In genomic region chr9:63974258-63975023, GRCm38 (mm10) we compare ENCODE assay signal across 13 mouse cellular contexts. TPM values are rescaled to one million over a fixed set of nuclear protein-coding genes. Genes with fewer than 3 reads are reported as not detected.
DNase-seq lines count a peak whose midpoint lies in the region; ATAC-seq lines count a peak whose summit lies in the region.
"Had no signal": no experiment of that assay in that cellular context is flagged by ENCODE, and none has a peak within 500 bp of the region (broad histone marks: within the 10 kb centered on the region; RNA-seq: fewer than 3 reads in every experiment).

No protein-coding gene starts in this region.

- no peak overlapping the region for H3K9ac ChIP-seq in heart, embryonic 15.5 days
- H3K9ac ChIP-seq in forebrain, embryonic 16.5 days (replicated peaks; ENCODE audit: low read depth, low read length) = no peak overlapping the region; the same call in 1 of the 2 replicates
- no peak overlapping the region for H3K9ac ChIP-seq in neural tube, embryonic 15.5 days (replicated peaks)

- 40% methylated on average over 13 of the region's 13 CpGs for WGBS in heart, embryonic 15.5 days
- 37% methylated on average over 13 of the region's 13 CpGs for WGBS in forebrain, embryonic 16.5 days
- 46% methylated on average over 13 of the region's 13 CpGs for WGBS in neural tube, embryonic 15.5 days

- H3K36me3 ChIP-seq in heart, embryonic 15.5 days = no peaks in the 10 kb centered on the region
- H3K36me3 ChIP-seq in megakaryocyte, embryonic 14.5 days (replicated peaks; ENCODE audit: low read length) = peaks cover 23% of the 10 kb centered on the region
- H3K36me3 ChIP-seq in forebrain, embryonic 16.5 days (ENCODE audit: control insufficient read depth, insufficient read depth) = no peaks in the 10 kb centered on the region
- H3K36me3 ChIP-seq in neural tube, embryonic 15.5 days = no peaks in the 10 kb centered on the region

- no peaks in the 10 kb centered on the region for H3K9me3 ChIP-seq in heart, embryonic 15.5 days (replicated peaks)
- H3K9me3 ChIP-seq in megakaryocyte, embryonic 14.5 days = no peaks in the 10 kb centered on the region
- H3K9me3 ChIP-seq in forebrain, embryonic 16.5 days (ENCODE audit: control insufficient read depth, low read length) = no peaks in the 10 kb centered on the region
- H3K9me3 ChIP-seq in neural tube, embryonic 15.5 days (replicated peaks) = no peaks in the 10 kb centered on the region

- ATAC-seq in heart, embryonic 15.5 days (replicated peaks; ENCODE audit: insufficient number of reproducible peaks, insufficient read depth, low FRiP score, low read depth) = no peak
- no peak for ATAC-seq in megakaryocyte, adult 5-6 weeks (ENCODE audit: poor library complexity, severe bottlenecking)
- no peak for ATAC-seq in forebrain, embryonic 16.5 days
- no peak for ATAC-seq in neural tube, embryonic 15.5 days (ENCODE audit: low FRiP score)

- no peaks in the 10 kb centered on the region for H3K27me3 ChIP-seq in heart, embryonic 15.5 days
- H3K27me3 ChIP-seq in megakaryocyte, embryonic 14.5 days (replicated peaks) = peaks cover 75% of the 10 kb centered on the region
- H3K27me3 ChIP-seq in forebrain, embryonic 16.5 days (replicated peaks; ENCODE audit: control insufficient read depth, insufficient read depth, low read length) = no peaks in the 10 kb centered on the region
- no peaks in the 10 kb centered on the region for H3K27me3 ChIP-seq in neural tube, embryonic 15.5 days (replicated peaks)

- no peak overlapping the region for H3K4me3 ChIP-seq in heart, embryonic 15.5 days
- H3K4me3 ChIP-seq in megakaryocyte, embryonic 14.5 days (replicated peaks) = peak overlapping the region; percentile 62
- no peak overlapping the region for H3K4me3 ChIP-seq in forebrain, embryonic 16.5 days (replicated peaks; ENCODE audit: low read length)
- no peak overlapping the region for H3K4me3 ChIP-seq in neural tube, embryonic 15.5 days (replicated peaks)

- H3K4me2 ChIP-seq in heart, embryonic 15.5 days = no peak overlapping the region
- no peak overlapping the region for H3K4me2 ChIP-seq in forebrain, embryonic 16.5 days (ENCODE audit: low read length)
- no peak overlapping the region for H3K4me2 ChIP-seq in neural tube, embryonic 15.5 days

- H3K4me1 ChIP-seq in heart, embryonic 15.5 days (replicated peaks) = peaks cover 96% of the 10 kb centered on the region
- peaks cover 90% of the 10 kb centered on the region for H3K4me1 ChIP-seq in megakaryocyte, embryonic 14.5 days
- peaks cover 26% of the 10 kb centered on the region for H3K4me1 ChIP-seq in forebrain, embryonic 16.5 days (replicated peaks; ENCODE audit: control insufficient read depth, insufficient read depth, low read length)
- peaks cover 26% of the 10 kb centered on the region for H3K4me1 ChIP-seq in neural tube, embryonic 15.5 days

- no peak for DNase-seq in heart, adult 9 months (ENCODE audit: low spot score in 2 of 2)
- DNase-seq in c-Kit-positive CD71-positive TER-119-positive erythroid progenitor cells, embryonic 14.5 days (ENCODE audit: low spot score) = no peak
- no peak for DNase-seq in left cerebral cortex, adult 11 months (ENCODE audit: low spot score)
- DNase-seq: adrenal gland, adult 8-10 months; cerebellum, postnatal 25 days; gastrocnemius, postnatal 14 days; right cerebral cortex, adult 18-20 months; thymus, postnatal 4 days had no signal

- H3K27ac ChIP-seq in heart, embryonic 15.5 days = peak overlapping the region; percentile 81
- peak overlapping the region; percentile 27 for H3K27ac ChIP-seq in forebrain, embryonic 16.5 days (ENCODE audit: low read length)
- H3K27ac ChIP-seq in neural tube, embryonic 15.5 days (replicated peaks) = peak overlapping the region; percentile 33; the same call in 1 of the 2 replicates

RNA-seq across cellular contexts. Expression of gene Smad6, which starts 47.4 kb away (rescaled TPM):
- 16.4 and 19.8 TPM in 2 replicates for polyA plus RNA-seq in heart, embryonic 15.5 days (2015; fragmentation: Nextera tagmentation; extraction: Ambion mirVana)
- 19.3 and 52.2 TPM in 2 replicates for polyA plus RNA-seq in megakaryocyte, embryonic 14.5 days (2012; ENCODE audit: insufficient read depth, low replicate concordance)
- 0.52 and 0.96 TPM in 2 replicates for total RNA-seq in megakaryocyte, adult 5-6 weeks (2015)
- total RNA-seq in megakaryocyte, adult 5-6 weeks (2017) = 1.3 and 1.7 TPM in 2 replicates
- polyA plus RNA-seq in forebrain, embryonic 16.5 days (2015; fragmentation: Nextera tagmentation; extraction: Ambion mirVana) = 1.5 and 1.6 TPM in 2 replicates
- 1.8 and 3.0 TPM in 2 replicates for polyA plus RNA-seq in neural tube, embryonic 15.5 days (2015; fragmentation: Nextera tagmentation; extraction: Ambion mirVana)

Comparison
In these comparisons a context has a peak if more than half of its experiments do, and no peak if none do; other contexts are left out.
1. H3K27ac ChIP-seq: peak in every context shown above with its lines; median percentile 81 in heart, embryonic 15.5 days; 33 in neural tube, embryonic 15.5 days; 27 in forebrain, embryonic 16.5 days.